Mouse (Mus musculus) 3T3-L1 (cell line): ENCODE data around the gene Olfr459.

Experiments
- DNase-seq: peaks from one replicate; pipeline ENCODE4 v3.0.0-alpha.2; 2015; ENCODE audit warnings: low read depth, low spot score

Gene Olfr459

GRCm38 (mm10) chr6:41775077-41775476 lies at the start of gene Olfr459:
TSS of gene Olfr459 (minus strand) at chr6:41775177.
- DNase-seq = no peak

GRCm38 (mm10) chr6:41824086-41824485 lies 49.1 kb upstream of the Olfr459 start:
- DNase-seq = no peak

DNA sequence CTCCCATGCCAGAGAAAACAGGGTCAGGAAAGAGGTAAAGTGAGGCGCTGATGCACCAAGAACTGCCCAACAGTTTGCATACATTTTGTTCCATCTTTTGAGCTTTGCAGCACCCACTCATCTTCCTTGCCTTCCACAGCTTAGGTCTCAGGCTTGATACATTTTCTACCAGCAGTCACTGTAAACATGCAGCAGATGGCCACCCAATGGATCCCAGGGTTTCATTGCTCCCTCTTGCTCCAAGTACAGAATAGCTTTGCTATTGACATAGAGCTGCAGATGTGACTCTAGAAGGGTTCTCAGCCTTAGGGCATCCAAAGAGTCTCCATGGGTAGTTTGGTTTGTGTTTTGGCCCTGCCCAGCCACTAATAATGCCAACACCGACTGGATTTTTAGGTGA lies 11.7 kb upstream of the Olfr459 start:
- no peak for DNase-seq

DNA sequence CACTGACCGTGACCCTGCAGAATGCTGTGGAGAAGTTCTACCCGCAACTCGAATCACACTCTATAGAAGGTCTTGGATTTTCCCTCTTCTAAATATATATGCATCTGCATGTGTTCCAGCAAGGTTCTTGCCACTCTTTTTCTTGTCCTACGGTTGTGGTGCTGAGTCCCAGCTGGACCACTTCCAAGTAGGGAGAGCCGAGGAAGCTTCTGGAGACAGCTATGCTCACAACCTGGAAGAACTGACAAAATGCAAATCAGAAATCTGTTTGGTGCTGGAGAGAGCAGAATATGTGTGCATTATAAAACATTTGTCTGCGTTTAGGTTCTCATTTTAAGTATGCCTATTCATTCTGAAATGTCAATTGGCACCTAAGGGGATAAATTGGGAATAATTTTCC lies 744 bp upstream of the Olfr459 start:
- DNase-seq = no peak

- no peak for DNase-seq
Observed at GRCm38 (mm10) chr6:41769872-41770271, 5.1 kb downstream of the Olfr459 start.

GRCm38 (mm10) chr6:41764306-41764705 lies 10.7 kb downstream of the Olfr459 start:
- DNase-seq = no peak

GRCm38 (mm10) chr6:41762370-41762757 lies 12.6 kb downstream of the Olfr459 start:
- no peak for DNase-seq

DNA sequence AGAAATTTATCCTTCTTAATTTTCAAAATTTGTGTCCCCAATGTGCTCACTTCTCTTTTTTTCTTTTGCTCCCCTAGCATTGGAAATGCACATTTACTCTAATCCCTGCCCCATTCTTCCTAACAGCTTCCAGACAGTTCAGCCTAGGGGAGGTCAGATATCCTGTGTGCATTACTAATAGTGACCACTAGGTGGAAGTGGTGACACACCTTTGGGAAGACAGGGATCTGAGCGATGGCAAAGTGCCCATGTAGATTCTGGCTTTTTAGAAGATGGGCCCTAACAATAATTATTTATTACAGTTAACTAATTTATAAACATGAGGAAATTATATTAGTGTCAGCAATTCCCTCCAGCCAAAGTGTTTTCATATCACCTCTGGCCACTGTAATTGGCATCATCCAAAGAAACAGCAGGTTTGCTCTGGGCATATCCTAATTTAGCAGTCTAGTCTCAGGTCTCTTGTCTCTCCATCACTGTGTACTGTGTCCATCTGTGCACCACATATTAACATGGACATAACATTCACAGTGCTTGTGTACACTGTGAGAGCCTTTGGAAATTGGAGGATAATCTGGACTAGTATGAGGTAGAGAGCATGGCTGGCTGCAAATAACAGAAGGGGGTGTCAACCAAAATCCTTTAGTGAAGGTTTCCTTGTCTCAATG lies 13.1 kb downstream of the Olfr459 start:
- peak; percentile 86 for DNase-seq

DNA sequence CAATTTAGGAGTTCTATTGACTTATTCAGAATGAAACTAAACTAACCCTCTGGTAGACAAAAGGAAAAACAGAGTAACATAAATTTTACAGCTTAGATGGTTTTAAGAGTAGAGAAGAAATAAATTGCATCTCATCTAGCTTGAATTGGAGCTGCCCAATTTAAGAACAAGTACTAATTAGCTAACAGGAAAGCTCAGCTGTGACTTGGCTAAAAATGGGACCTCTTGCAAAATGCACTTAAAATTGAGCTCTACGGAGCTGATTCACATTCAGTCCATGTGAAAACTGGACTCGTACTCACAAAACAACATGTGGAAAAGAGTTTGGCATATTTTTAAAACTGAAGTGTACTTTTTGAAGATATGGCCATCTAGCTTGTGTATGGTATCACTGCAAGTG lies 15.4 kb downstream of the Olfr459 start:
- no peak for DNase-seq

- DNase-seq = no peak
Observed at GRCm38 (mm10) chr6:41758421-41758820, 16.6 kb downstream of the Olfr459 start.

GRCm38 (mm10) chr6:41757199-41757598 lies 17.8 kb downstream of the Olfr459 start:
- DNase-seq = no peak

DNA sequence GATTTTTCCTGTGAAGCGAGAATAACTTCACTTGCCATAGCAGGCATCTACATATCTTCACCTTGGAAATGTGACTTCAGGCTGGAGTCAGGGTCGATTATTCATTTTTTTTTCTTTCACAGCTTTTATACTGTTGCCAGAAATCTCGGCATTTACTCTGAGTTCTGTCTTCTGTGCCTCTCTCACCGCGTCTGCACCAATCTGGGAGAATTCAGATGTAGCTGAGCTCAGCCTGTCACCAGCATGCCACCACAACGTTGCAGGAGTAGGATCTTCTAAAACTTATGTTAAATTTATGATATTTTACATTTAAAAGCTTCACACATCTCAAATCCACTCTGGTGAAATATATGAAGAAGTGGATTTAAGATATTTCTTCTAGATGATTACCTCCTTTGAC lies 20.4 kb downstream of the Olfr459 start:
- no peak for DNase-seq

GRCm38 (mm10) chr6:41744664-41745392 lies 30.1 kb downstream of the Olfr459 start:
- no peak for DNase-seq

DNA sequence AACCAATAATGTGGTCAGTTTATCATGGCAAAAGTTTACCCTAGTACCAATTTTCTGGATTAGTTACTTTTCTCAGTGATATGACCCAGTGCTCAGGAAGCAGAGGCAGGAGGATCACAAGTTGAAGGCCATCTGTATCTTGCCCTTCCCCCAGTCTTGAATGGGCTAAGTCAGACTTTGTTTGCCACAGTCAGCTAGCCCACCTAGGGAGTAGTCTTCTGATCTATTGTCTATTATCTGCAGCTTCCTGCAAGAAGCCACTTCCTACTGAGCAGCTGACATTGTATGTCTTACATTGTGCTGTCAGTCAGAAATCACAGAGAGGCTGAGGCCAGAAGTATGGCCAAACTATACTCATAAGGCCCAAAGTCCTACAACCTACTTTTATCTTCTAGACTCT lies 33.9 kb downstream of the Olfr459 start:
- DNase-seq = no peak

DNA sequence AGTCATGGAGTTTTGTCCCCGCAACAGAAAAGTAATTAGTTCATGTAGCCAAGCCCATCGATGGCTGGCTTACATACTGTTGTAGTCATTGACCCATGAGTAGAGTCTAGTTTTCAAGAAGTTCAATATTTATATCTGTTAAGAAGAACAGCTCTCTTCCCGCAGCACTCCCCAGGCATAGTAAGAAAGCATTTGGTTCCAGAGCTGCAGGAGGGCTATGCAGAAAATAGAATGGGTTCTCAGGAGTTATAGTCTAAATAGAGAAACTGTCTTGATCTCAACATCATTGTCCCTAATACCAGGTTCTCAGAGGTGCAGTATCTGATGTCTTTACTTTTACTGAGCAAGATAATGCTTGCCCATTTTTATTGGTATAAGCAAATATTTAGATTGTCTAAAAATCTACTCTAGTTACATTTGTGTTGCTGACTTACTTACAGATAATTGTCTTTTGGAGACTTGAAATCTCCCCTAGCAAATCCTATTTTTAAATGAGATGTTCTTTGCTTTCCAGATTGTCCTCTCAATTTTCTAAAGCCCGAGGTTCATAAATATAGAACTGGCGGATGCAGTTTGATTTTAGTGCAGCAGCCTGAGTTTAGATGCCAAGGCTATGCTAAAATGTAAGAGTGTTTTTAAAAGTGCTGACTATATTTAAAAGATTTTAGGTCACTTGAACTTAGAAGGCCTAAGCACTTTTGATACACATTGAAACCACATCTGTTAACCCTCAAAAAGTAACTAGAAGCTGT lies 40.1 kb downstream of the Olfr459 start:
- DNase-seq = no peak

DNA sequence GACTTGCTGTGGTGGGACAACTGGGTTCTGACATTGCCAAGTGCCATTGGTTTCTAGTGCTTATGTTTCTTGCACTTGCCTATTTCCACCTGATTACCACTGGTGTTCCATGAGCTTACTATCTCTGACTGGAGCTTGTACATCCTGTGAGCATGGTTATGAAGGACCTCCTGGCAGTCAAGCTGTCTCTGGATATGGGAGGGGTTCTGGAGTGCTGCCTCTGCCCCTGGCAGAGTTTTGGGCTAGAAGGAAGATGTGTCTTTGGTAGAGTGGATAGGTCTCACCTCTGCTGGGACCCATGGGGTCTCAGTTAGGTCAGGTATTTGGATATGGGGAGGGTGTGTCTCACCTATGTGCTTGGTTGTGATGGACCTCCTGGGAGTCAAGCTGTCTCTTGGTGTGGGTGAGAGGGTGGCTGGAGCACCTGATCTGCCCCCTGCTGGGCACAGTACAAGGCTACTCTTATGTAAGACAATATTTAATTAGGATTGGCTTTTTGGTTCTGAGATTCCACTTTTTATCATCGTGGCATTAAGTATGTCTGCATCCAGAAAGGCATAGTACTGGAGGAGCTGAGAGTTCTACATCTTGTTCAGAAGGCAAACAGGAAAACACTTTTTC lies 46.9 kb downstream of the Olfr459 start:
- DNase-seq = no peak

DNA sequence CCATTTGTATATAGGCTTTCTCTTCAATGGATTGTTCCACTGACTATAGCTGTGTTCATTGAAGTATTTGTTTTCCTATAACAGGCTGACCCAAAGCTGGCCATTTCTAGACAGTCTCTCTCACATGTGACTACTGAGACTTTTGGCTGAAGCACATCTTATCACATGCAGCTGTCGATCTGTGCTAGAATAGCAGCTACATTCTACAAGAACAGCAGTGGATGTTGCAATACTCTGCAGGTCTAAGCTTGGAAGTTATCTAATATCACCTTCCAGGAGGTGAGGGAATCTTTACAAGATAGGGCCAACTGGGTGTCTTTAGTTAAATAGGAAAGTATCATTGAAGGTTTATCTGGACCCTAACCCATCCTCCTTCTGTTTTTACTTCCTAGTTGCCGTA lies 53.5 kb downstream of the Olfr459 start:
- no peak for DNase-seq
